Mouse (Mus musculus) layer of hippocampus, adult 11-12 months (tissue): ENCODE results near the gene Tex22.

ENCODE experiments used
- DNase-seq: peaks from one replicate; pipeline ENCODE4 v3.0.0; 2022; ENCODE audit warnings: low spot score

The Tex22 gene

DNA sequence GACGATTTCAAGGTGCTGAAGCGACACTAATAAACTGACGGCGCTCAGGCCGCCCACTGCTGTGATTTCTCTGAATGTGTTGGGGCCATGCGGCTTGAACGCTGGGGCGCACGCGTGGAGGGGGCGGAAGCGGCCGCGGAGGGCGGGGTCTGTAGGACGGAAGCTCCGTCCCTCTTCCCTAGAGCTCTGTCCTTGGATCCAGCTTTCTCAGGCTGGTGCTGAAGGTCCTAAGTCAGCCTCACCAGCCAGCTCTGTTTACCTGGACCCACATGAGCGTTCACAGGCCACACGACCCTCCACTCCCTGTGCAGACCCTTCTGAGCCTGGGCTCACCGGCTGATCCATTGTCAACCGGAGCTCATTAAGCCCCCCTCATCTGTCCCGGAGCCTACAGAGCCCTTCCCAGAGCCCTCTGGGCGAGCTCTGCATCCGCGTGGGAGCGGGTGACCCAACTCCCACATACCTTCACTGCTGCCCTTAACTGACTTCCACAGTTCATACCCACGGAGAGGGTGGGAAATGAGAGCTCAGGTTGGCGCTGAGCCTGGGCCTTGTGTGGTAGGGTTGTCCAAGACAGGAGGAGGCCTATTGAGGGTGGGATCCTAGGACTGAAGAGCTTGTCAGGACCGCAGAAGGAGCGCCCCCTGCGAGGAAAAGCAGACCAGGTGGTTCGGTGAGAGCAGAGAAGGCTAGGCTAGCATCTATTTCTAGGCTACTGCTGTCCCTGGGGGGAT lies at the start of gene Tex22:
TSS of gene Tex22 (plus strand) at position 174 of the 734 bp plus-strand sequence.
- peak; percentile 86 for DNase-seq

DNA sequence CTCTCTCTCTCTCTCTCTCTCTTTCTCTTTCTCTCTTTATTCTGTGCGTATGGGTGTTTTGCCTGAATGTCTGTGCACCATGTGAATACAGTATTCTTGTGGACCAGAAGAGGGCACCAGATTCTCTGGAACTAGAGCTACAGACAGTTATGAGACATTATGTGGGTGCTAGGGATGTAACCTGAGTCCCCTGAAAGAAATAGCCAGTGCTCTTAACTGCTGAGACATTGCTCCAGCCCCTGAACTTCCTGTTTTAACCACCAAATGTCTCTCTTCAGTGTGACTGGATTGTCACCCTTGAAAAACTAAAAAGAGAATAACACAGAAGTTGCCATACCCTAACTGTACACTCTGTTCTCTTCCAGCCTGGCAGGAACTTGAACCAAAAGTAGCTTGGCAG lies 47.7 kb upstream of the Tex22 start:
- no peak for DNase-seq

GRCm38 (mm10) chr12:113027495-113027894 lies 46.8 kb upstream of the Tex22 start:
- DNase-seq = no peak

- DNase-seq = no peak
Measured at GRCm38 (mm10) chr12:113028067-113028466, 46.2 kb upstream of the Tex22 start.

DNA sequence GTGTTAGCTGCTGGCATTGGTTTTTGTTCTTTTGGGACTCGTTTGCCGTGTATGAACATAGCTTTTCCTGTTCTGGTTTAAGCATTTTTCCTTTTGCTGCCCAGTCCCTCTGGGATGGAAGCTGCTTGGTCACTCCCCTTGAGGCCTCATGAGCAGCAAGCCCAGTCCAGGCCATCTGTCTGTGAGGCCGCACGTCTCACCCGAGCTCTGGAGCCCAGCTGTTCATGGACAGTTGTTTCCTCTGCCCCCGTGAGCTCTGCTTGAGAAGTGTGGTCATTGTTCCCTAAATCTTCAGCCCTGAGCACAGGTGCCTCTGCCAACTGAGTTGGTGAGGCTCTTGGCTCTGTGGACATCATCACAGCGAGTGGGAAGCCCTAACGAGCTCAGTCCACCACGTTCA lies 45.4 kb upstream of the Tex22 start:
- DNase-seq = no peak

DNA sequence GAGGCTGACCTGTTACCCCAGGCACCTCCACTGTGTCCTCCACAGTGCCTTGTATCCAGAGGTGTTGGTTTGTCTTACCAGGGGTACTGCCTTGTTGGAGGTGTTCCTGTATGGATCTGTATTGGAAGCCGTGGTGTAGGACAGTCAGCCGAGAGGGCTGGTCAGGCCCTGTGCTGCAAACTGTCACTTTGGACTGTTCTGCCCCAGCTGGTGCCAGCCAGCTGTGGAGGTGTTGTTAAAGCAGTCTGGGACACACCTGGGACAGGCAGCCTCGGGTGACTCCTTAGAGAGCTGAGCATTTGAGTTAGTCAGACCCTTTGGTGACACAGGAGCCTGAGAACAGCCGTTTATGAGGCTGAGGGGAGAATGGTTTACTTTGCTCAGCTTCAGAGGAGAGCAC lies 44.3 kb upstream of the Tex22 start:
- no peak for DNase-seq

DNA sequence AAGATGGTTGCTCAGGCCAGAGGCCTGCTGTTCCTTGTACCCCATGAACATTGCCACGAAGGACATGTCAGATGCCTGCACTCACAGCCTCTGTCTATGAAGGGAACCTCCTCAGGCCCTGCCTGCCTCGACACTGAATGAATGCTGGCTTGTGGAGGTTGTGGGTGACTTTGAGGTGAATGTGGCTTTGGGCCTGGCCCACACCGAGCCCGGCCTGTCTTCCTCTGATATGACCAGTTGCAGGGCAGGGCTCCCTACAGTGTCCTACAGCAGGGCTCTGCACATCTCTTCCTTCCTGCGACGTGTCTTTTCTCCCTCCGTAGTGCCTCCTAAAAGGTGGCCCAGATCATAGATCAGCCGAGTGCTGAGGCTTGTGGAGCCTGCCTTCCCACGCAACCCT lies 43.3 kb upstream of the Tex22 start:
- DNase-seq = no peak

- DNase-seq = no peak
Measured at GRCm38 (mm10) chr12:113031441-113031840, 42.9 kb upstream of the Tex22 start.

DNA sequence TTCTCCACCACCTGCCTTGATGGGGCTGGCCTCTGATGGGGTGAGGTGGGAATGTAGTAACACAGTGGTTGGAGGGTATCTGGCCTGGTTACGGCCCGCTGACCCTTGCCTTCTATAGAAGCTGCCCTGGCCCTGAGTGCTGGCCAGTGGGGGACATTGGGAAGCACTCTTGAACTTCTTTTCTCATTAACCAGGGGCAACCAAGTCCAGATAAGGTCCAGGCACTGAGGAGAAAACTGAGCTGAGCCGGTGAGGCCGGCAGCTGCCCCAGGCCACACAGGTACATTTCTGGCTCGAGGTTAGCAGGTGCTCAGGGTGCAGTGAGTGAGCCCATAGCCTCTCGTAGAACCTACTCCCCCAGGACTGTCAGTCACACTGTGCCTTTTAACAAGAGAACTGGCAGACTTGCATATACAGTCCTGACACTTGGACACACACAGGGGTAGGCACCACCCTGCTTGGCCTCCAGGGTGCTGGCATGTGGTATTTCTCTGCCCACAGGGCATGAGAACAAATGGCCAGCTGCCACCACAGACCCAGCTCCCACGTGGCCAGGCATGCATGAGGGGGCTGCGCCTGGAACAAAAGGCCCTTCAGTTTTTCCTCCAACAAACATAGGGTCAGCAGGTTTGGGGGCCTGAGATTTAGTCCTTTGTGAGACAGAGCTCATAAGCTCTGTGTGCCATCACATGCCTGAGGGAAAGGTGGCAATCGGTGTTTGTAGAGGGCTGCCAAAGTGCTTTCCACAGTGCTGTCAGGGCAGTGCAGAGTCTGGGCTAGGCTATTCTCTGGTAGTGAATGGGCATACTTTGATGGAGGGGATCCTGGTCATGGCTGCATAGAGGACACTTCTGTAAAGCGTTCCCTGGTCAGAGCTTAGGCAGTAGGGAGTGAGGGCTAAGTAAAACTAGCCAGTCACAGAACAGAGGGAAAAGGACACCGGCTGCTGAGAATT lies 41.7 kb upstream of the Tex22 start:
- peak; percentile 70 for DNase-seq

DNA sequence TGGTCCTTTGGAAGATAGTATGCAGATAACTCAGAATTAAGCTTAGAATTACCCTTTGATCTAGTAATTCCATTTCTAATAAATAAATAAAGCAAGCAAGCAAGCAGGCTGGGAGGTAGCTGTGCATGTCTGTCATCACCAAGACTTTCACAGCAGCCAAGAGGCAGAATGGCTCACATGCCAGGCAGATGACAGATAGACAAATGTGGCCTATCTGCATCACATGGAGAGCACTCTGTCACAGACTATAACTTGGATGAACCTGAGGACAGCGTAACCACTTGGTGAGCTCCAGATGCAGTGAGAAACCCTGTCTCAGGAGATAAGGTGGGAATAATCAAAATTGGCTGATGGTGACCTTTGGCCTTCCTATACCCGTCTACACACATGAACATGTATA lies 39.2 kb upstream of the Tex22 start:
- DNase-seq = no peak

- DNase-seq = no peak
Measured at GRCm38 (mm10) chr12:113036996-113037395, 37.3 kb upstream of the Tex22 start.

DNA sequence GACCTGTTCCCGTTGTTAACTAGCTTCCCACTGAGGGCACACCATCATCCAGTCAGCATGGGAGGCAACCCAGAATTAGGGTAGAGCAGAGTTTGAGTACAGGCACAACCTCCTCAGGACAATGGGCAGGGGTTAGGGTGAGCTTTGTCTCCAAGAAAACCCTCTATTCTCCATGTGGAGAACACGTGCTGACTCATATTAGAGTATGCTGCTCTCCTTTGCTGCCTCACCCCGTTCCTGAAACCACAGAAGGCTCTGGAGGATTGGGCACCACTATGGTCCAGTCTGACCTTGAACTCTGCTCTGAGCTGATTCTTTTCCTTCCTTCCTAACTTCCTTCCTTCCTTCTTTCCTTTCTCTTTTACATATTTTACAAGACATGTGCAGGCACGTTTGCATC lies 35.9 kb upstream of the Tex22 start:
- DNase-seq = no peak

DNA sequence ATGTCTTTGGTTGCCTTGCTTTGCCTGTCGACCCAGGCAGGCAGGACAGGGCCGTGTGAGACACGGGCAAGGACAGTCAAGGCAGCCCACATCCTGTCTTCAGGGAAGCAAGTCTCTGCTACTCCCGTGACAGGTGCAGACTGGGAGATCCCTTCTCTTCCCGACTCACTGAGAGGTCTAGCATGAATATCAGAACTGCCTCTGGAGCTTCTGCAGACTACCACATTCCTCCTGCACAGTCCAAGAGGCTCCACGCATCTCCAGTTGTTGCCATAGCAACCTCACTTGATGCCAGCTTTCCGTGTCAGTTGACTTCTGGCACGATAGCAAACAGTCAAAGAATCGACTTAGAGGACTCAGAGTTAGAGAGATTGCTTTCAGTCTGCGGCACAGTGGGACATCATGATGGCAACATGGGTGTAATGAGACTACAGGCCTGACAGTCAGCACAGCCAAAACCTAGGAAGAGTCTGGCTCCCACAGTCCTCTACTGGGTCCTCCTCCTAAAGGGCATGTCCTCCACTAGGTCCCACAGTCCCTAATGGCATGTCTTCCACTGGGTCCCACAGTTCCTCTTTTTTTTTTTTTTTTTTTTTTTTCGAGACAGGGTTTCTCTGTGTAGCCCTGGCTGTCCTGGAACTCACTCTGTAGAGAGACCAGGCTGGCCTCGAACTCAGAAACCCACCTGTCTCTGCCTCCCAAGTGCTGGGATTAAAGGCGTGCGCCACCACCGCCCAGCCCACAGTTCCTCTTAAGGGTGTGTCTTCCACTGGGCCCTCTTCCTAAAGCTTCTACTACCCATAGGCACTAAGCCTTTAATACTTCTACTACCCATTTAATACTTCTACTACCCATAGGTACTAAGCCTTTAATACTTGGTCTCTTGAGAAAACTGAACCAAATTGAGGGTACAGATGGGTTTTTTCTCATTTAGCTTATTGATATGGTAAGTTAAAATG lies 32.5 kb upstream of the Tex22 start:
- DNase-seq = peak; percentile 67

DNA sequence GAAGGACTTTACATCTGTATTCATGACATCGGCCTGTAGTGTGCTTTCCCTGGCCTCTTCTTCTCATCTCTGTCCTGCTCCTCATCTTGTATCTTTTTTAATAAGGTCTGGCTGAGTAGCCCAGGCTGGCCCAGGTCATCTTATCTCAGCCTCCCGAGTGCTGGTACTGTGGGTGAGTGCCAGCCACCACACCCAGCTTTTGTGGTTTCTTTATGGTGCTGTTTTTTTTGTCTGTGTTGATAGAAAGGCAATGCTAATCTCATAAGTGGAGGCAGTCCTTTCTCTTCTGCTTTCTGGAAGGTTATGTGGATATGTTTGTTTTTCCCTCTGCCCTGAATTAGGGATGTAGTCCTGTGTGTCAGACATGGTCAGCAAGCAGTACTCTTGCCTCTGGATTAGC lies 31.8 kb upstream of the Tex22 start:
- no peak for DNase-seq

- peak; percentile 39 for DNase-seq
Measured at GRCm38 (mm10) chr12:113044916-113045677, 29.2 kb upstream of the Tex22 start.

DNA sequence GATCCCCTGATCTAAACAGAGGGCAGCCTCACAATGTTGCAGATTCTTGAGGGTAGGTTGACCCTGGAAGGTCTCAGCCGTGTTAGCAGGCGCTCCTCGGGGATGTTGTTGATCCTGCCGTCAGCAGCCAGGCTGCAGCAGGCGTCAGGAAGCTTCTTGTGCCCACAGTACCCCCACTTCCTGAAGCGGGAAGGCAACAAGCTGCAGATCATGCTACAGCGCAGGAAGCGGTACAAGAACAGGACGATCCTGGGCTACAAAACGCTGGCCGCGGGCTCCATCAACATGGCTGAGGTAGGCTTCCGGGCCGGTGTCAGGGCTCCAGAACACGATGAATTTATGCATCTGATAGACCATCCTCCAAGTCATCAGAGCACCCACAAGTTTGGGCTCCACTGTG lies 27.4 kb upstream of the Tex22 start:
- DNase-seq = no peak

DNA sequence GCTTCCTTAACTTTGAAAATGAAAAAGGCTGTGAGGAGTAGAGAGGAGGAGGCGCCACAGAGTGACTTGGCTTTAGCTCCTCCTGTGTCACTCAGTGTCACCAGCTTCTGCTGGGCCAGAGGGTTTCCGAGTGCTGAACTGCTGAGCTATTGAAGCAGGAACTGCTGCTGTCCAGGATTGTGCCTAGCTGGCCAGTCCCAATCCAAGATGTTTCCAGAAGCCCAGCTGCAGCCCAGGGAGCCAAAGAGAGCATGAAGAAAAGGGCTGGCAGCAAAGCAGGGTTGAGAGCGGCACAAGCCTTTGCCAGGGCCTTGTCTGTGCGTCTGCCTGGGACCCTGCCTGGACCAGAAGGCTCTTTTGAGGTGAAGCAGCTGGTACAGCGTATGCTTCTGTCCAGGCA lies 26.2 kb upstream of the Tex22 start:
- no peak for DNase-seq

- DNase-seq = no peak
Measured at GRCm38 (mm10) chr12:113049836-113050235, 24.5 kb upstream of the Tex22 start.

DNA sequence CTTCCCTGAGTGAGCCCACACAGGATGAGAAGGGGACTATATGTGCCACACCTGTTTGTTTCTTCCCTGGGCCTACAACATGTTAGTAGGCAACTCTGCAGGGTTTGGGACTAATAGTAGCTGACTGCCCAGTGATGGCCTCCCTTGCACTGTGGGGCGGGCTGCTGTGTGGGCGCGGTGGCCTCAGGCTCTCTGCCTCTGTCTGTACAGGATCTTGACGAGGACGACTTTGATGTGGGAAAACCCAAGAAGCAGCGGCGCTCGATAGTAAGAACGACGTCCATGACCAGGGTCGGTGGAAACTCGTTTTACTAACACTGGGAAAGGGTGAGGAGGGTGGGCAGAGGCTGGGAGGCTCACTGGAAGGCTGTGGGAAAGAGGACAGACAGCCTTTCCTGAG lies 23.6 kb upstream of the Tex22 start:
- DNase-seq = no peak

- no peak for DNase-seq
Measured at GRCm38 (mm10) chr12:113051628-113052403, 22.5 kb upstream of the Tex22 start.

- no peak for DNase-seq
Measured at GRCm38 (mm10) chr12:113056089-113056488, 18.2 kb upstream of the Tex22 start.
